Mouse (Mus musculus): ENCODE data around the gene Actl6b. TPM values are rescaled to one million over a fixed set of nuclear protein-coding genes. Genes with fewer than 3 reads are reported as not detected.
A peak's percentile ranks its signal among the peaks of the same experiment; 100 is the strongest.

Actl6b gene
- polyA plus RNA-seq, 1 experiment from 2014 or later = not detected

DNA sequence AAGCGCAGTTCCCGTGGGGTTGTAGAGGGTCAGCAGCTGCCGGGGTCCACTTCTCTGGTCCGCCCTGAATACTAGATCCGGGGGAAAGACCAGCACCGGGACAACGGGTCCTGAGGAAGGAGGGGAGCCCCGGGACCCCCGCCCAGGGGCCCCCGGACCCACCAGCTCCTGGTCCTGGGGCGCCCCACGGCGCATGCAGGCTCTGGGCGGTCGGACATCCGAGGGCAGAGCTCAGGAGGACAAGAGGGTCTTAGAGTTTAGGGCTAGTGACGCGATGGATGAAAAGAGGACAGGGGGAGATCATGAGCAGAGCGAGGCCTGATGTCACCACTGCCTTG lies 46.9 kb downstream of the Actl6b start:
- Histone ChIP-seq H3K9me3 (replicated peaks; ENCODE audit: low read length) (no peaks in the 10 kb centered on the region), H3K9ac (ENCODE audit: low read depth, low read length) (peak overlapping the region; percentile 78), H3K4me1 (replicated peaks; ENCODE audit: insufficient read depth, low read length) (peaks cover 10% of the 10 kb centered on the region), H3K4me2 (ENCODE audit: low read length) (peak overlapping the region; percentile 97), H3K36me3 (ENCODE audit: insufficient read depth, low read length) (no peaks in the 10 kb centered on the region), H3K27me3 (ENCODE audit: insufficient read depth, low read length) (no peaks in the 10 kb centered on the region), H3K27ac (peak overlapping the region; percentile 83), H3K4me3 (replicated peaks; ENCODE audit: low read depth, low read length) (peak overlapping the region; percentile 72)
- under 1% methylated on average over 19 of the region's 19 CpGs for WGBS
- no peak for TF ChIP-seq CTCF (IDR thresholded peaks at IDR 0.05; ENCODE audit: low read depth)
- ATAC-seq (replicated peaks; ENCODE audit: low FRiP score, low read depth) (peak; percentile 2; the same call in 1 of the 2 replicates), DNase-seq (ENCODE audit: low spot score) (no peak)

DNA sequence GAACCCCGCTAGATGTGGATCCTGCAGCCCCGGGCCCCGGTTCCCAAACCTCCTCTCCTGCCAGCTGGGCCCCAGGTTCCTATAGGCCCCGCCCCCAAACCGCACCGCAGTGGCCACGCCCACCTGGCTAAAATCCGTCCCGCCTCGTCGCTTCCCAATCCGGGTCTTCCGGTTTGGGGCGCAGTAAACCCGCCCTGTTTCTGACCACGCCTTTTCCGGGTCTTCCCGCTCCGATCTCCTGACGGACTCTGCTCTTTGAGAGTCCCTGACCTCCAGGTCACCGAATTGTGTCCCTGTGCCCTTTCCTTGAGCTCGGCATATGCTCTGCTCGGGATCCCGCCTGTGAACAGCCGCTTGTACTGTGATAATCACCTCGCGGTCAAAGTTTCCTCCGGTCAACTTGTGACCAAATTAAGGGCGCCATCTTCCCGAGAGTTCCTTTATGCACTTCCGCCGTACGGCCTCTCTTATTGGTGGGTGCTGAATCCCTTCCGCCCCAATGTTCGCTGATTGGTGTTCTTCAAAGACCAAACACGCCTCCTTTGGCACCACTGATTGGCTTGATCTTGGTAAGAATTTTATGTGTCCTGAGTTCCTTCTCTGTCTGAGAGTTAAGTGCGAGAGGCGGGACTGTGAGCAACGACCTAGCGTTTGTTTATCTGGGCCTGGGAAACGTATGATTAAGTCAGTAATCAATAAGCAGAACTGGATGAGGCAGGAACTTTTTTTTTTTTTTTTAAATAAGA lies 47.5 kb downstream of the Actl6b start, which contains the start of gene Mospd3:
Mospd3 (minus strand) TSS at position 440 of the 746 bp plus-strand sequence.
- WGBS = under 1% methylated on average over 41 of the region's 41 CpGs
- H3K9ac ChIP-seq (ENCODE audit: low read depth, low read length) = peak within 1 kb of the TSS; percentile 78
- H3K27me3 ChIP-seq (ENCODE audit: insufficient read depth, low read length) = no peaks in the 10 kb centered on the region
- ATAC-seq (replicated peaks; ENCODE audit: low FRiP score, low read depth) (peak; percentile 93), DNase-seq (ENCODE audit: low spot score) (peak; percentile 100)
- TF ChIP-seq CTCF (IDR thresholded peaks at IDR 0.05; ENCODE audit: low read depth) = no peak; the same call in 1 of the 2 replicates
- no peaks in the 10 kb centered on the region for H3K36me3 ChIP-seq (ENCODE audit: insufficient read depth, low read length)
- peaks cover 10% of the 10 kb centered on the region for H3K4me1 ChIP-seq (replicated peaks; ENCODE audit: insufficient read depth, low read length)
- peak within 1 kb of the TSS; percentile 97 for H3K4me2 ChIP-seq (ENCODE audit: low read length)
- H3K9me3 ChIP-seq (replicated peaks; ENCODE audit: low read length) = no peaks in the 10 kb centered on the region
- peak within 1 kb of the TSS; percentile 72 for H3K4me3 ChIP-seq (replicated peaks; ENCODE audit: low read depth, low read length)
- H3K27ac ChIP-seq = peak within 1 kb of the TSS; percentile 83

DNA sequence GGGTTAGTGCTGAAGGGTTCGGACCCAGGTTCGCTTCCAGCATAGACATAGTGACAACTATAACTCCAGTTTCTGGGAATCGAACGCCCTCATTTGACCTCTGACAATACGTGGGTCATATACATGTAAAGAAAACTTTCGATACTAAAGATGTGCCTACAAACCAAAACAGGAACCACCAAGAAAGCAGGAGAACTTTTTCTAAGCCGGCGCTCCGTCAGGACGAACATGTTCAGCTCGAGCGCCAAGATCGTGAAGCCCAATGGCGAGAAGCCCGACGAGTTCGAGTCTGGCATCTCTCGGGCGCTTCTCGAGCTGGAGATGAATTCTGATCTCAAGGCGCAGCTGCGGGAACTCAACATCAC lies 48.0 kb downstream of the Actl6b start:
- Histone ChIP-seq H3K4me3 (replicated peaks; ENCODE audit: low read depth, low read length) (peak overlapping the region; percentile 72), H3K9me3 (replicated peaks; ENCODE audit: low read length) (no peaks in the 10 kb centered on the region), H3K4me2 (ENCODE audit: low read length) (peak overlapping the region; percentile 65), H3K27me3 (ENCODE audit: insufficient read depth, low read length) (no peaks in the 10 kb centered on the region), H3K27ac (peak overlapping the region; percentile 83; the same call in 1 of the 2 replicates), H3K4me1 (replicated peaks; ENCODE audit: insufficient read depth, low read length) (peaks cover 10% of the 10 kb centered on the region), H3K36me3 (ENCODE audit: insufficient read depth, low read length) (no peaks in the 10 kb centered on the region), H3K9ac (ENCODE audit: low read depth, low read length) (peak overlapping the region; percentile 57)
- TF ChIP-seq CTCF (IDR thresholded peaks at IDR 0.05; ENCODE audit: low read depth) = no peak
- WGBS = under 1% methylated on average over 22 of the region's 22 CpGs
- DNase-seq (ENCODE audit: low spot score) (no peak), ATAC-seq (replicated peaks; ENCODE audit: low FRiP score, low read depth) (no peak)

DNA sequence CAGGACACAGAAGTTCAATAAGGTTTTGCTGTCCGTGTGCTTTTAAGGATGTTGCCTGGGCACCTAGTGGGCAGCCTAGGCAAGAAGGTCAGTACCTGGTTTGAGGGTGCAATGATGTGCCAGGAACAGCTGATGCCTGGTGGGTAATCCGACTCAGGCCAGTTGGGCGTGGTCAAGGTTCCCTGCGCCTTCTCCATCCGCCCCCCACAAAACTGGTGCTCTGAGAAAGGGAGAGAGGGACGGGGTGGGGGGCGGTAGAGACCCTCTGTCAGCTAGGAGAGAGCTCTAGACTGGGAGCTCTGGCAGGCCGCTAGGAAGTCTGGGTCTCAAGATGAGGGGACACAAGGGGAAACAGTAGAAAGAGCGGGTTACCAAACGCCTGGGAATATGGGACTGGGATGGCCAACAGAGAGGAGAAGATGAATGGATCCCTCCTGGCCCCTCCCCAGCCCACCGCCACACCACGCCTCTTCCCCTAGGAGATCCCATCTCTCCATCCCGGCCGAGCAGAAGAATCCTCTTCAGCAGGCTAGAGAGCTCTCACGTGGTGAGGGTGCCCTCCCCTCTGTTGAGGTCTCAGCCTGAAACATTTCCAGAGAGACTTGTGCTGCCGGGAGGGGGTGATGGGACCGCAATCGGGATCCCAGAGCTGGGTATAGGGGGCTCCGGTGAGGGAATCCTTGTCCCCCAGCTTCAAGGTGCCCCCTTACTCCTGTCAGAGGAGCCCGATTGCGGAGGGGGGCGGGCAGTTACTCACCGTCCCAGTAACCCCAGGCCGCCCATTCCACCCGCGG lies 54.7 kb downstream of the Actl6b start:
- no peak for TF ChIP-seq CTCF (IDR thresholded peaks at IDR 0.05; ENCODE audit: low read depth)
- no peak for DNase-seq (ENCODE audit: low spot score)
- Histone ChIP-seq H3K9ac (ENCODE audit: low read depth, low read length) (0 out of 2 replicates have a peak overlapping the region, but pooled peaks have one; percentile 40), H3K27me3 (ENCODE audit: insufficient read depth, low read length) (no peaks in the 10 kb centered on the region), H3K4me3 (replicated peaks; ENCODE audit: low read depth, low read length) (0 out of 2 replicates have a peak overlapping the region, but pooled peaks have one; percentile 7), H3K4me2 (ENCODE audit: low read length) (peak overlapping the region; percentile 46), H3K27ac (no peak overlapping the region), H3K9me3 (replicated peaks; ENCODE audit: low read length) (no peaks in the 10 kb centered on the region), H3K36me3 (ENCODE audit: insufficient read depth, low read length) (no peaks in the 10 kb centered on the region), H3K4me1 (replicated peaks; ENCODE audit: insufficient read depth, low read length) (peaks cover 21% of the 10 kb centered on the region)
- WGBS = 22% methylated on average over 26 of the region's 26 CpGs
- no peak for ATAC-seq (replicated peaks; ENCODE audit: low FRiP score, low read depth)

DNA sequence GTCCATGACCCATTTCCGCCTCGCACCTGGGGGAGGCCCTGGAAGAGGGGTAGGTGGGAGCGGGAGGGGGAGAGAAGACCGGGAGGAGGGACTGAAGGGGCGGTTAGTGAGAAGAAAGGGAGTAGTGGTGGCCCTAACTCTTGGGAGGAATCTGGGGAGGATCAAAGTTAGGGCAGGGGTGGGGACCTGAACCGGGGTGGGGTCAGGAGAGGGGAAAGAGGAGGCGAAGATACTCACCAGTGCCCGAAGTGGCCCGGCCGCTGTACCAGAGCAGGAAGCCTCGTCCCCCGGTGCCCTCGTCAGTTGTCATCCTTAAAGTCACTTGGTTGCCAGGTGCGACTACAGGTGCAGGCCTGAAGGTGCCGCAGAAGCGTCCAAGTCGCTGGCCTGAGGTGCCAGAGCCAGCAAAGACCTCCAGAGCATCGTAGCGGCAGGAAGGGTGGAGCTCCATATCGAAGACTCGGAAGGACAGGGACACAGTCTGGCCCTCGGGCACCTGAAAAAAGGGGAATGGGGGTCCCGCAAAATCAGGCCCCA lies 55.4 kb downstream of the Actl6b start:
- no peaks in the 10 kb centered on the region for H3K36me3 ChIP-seq (ENCODE audit: insufficient read depth, low read length)
- no peaks in the 10 kb centered on the region for H3K9me3 ChIP-seq (replicated peaks; ENCODE audit: low read length)
- 0 out of 2 replicates have a peak overlapping the region, but pooled peaks have one; percentile 40 for H3K9ac ChIP-seq (ENCODE audit: low read depth, low read length)
- no peak overlapping the region for H3K27ac ChIP-seq
- 0 out of 2 replicates have a peak overlapping the region, but pooled peaks have one; percentile 7 for H3K4me3 ChIP-seq (replicated peaks; ENCODE audit: low read depth, low read length)
- TF ChIP-seq CTCF (IDR thresholded peaks at IDR 0.05; ENCODE audit: low read depth) = peak; percentile 17; the same call in 1 of the 2 replicates
- peak overlapping the region; percentile 46 for H3K4me2 ChIP-seq (ENCODE audit: low read length)
- whole genome bisulfite sequencing = 18% methylated on average over 23 of the region's 23 CpGs
- H3K4me1 ChIP-seq (replicated peaks; ENCODE audit: insufficient read depth, low read length) = peaks cover 22% of the 10 kb centered on the region
- no peaks in the 10 kb centered on the region for H3K27me3 ChIP-seq (ENCODE audit: insufficient read depth, low read length)
- DNase-seq (ENCODE audit: low spot score) (no peak), ATAC-seq (replicated peaks; ENCODE audit: low FRiP score, low read depth) (no peak)

DNA sequence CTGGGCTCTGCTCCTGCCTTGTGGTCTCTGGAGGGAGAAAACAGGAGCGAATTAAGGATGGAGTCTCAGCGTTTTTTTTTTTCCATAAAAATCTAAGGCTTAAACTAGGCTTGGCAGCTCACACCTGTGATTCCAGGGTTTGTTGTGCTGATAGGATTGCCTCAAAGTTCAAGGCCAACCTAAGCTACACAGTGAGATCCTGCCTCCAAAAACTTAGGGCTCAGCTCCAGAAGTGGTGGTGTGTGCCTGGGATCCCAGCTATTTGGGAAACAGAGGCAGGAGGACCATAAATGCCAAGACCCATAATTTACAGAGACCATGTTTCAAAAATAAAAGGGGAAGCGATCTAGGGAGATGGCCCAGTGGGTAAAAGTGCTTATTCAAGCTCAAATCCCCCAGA lies 56.0 kb downstream of the Actl6b start:
- Histone ChIP-seq H3K27me3 (ENCODE audit: insufficient read depth, low read length) (no peaks in the 10 kb centered on the region), H3K36me3 (ENCODE audit: insufficient read depth, low read length) (no peaks in the 10 kb centered on the region), H3K27ac (no peak overlapping the region), H3K4me1 (replicated peaks; ENCODE audit: insufficient read depth, low read length) (peaks cover 23% of the 10 kb centered on the region), H3K9me3 (replicated peaks; ENCODE audit: low read length) (no peaks in the 10 kb centered on the region), H3K9ac (ENCODE audit: low read depth, low read length) (no peak overlapping the region), H3K4me2 (ENCODE audit: low read length) (peak overlapping the region; percentile 46; the same call in 1 of the 2 replicates), H3K4me3 (replicated peaks; ENCODE audit: low read depth, low read length) (no peak overlapping the region)
- no peak for TF ChIP-seq CTCF (IDR thresholded peaks at IDR 0.05; ENCODE audit: low read depth)
- ATAC-seq (replicated peaks; ENCODE audit: low FRiP score, low read depth) = no peak
- 62% methylated on average over 3 of the region's 3 CpGs for WGBS
- no peak for DNase-seq (ENCODE audit: low spot score)
